Mouse (Mus musculus) hindbrain, embryonic 12.5 days (tissue): ENCODE measurements around the gene Rarb. TPM values are rescaled to one million over a fixed set of nuclear protein-coding genes. Genes with fewer than 3 reads are reported as not detected.

Experiments
- ATAC-seq: fragments of 200-750 bp; cut with Nextera tagmentation; 2 replicates; pipeline ENCODE4 v1.8.0; 2017; ENCODE audit warnings: moderate TSS enrichment; ENCODE audit not compliant: low FRiP score
- H3K27ac ChIP-seq: fragments of 300-500 bp; sonication (generic); 2 replicates; pipeline ENCODE4 v1.5.1; 2016; ENCODE audit warnings: mild to moderate bottlenecking
- H3K27me3 ChIP-seq: fragments of 300-500 bp; sonication (generic); 2 replicates; pipeline ENCODE4 v1.6.1; 2016; ENCODE audit warnings: mild to moderate bottlenecking
- H3K36me3 ChIP-seq: fragments of 300-500 bp; sonication (generic); 2 replicates; pipeline ENCODE4 v1.6.1; 2016; ENCODE audit warnings: mild to moderate bottlenecking
- H3K4me1 ChIP-seq: fragments of 300-500 bp; sonication (generic); 2 replicates; pipeline ENCODE4 v1.6.1; 2016
- H3K4me2 ChIP-seq: fragments of 300-500 bp; sonication (generic); replicated peaks from 2 replicates; pipeline ENCODE4 v1.6.1; 2016; ENCODE audit warnings: mild to moderate bottlenecking
- H3K4me3 ChIP-seq: fragments of 300-500 bp; sonication (generic); 2 replicates; pipeline ENCODE4 v1.5.1; 2016; ENCODE audit warnings: mild to moderate bottlenecking
- H3K9ac ChIP-seq: fragments of 300-500 bp; sonication (generic); 2 replicates; pipeline ENCODE4 v1.6.1; 2016; ENCODE audit warnings: mild to moderate bottlenecking, moderate library complexity
- H3K9me3 ChIP-seq: fragments of 300-500 bp; sonication (generic); replicated peaks from 2 replicates; pipeline ENCODE4 v1.6.1; 2016; ENCODE audit warnings: mild to moderate bottlenecking
- WGBS: fragments of 180-500 bp; shearing (Covaris S2); methylation state at CpG from one replicate; pipeline ENCODE4 v1.1.7; 2016; 5-methylcytosine and 5-hydroxymethylcytosine counted together
- polyA plus RNA-seq: library from polyadenylated mRNA; unstranded; fragments of >200 nt; fragmentation: Nextera tagmentation; extraction: Ambion mirVana; gene quantifications from 2 replicates; pipeline ENCODE4 v1.2.1, GENCODE M21; 2016

The Rarb gene
- polyA plus RNA-seq, 1 experiment from 2014 or later: 22.8 TPM

DNA sequence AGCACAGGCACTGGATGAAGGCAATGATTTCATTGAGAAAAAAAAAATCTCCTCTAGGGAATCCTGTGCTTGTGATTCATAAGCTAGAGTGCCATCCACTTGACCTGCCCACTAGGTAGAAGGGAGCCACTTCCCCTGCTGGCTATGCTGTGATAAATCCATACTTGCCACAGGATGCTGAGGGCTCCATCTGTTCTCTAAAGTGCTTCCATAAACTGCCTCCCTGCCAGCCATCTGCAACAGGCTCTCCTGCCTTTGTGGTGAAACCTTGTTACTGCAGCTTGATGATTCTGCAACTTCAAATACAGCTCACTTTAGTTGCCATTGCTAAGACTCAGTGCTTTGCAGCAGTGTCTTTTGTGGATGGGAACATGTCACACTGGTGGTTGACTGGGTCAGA is 213.5 kb downstream of the Rarb start:
- no peak overlapping the region for H3K27ac ChIP-seq
- no peak overlapping the region for H3K4me2 ChIP-seq
- no peaks in the 10 kb centered on the region for H3K9me3 ChIP-seq
- no peaks in the 10 kb centered on the region for H3K4me1 ChIP-seq
- no peaks in the 10 kb centered on the region for H3K27me3 ChIP-seq
- ATAC-seq: no peak
- no peaks in the 10 kb centered on the region for H3K36me3 ChIP-seq
- H3K9ac ChIP-seq: no peak overlapping the region
- no peak overlapping the region for H3K4me3 ChIP-seq

GRCm38 (mm10) chr14:16604469-16605064 is 214.4 kb downstream of the Rarb start:
- Histone ChIP-seq H3K27me3 (no peaks in the 10 kb centered on the region), H3K4me1 (no peaks in the 10 kb centered on the region), H3K36me3 (no peaks in the 10 kb centered on the region), H3K9ac (no peak overlapping the region), H3K4me2 (no peak overlapping the region), H3K27ac (no peak overlapping the region), H3K4me3 (no peak overlapping the region), H3K9me3 (no peaks in the 10 kb centered on the region)
- WGBS: 46% methylated on average over 8 of the region's 8 CpGs
- no peak for ATAC-seq

GRCm38 (mm10) chr14:16603040-16603590 is 215.8 kb downstream of the Rarb start:
- H3K27ac ChIP-seq: no peak overlapping the region
- H3K4me2 ChIP-seq: no peak overlapping the region
- ATAC-seq: no peak
- no peaks in the 10 kb centered on the region for H3K36me3 ChIP-seq
- no peaks in the 10 kb centered on the region for H3K27me3 ChIP-seq
- H3K4me1 ChIP-seq: peaks cover 2% of the 10 kb centered on the region
- no peaks in the 10 kb centered on the region for H3K9me3 ChIP-seq
- WGBS: 39% methylated on average over 5 of the region's 5 CpGs
- no peak overlapping the region for H3K9ac ChIP-seq
- no peak overlapping the region for H3K4me3 ChIP-seq

- H3K36me3 ChIP-seq: no peaks in the 10 kb centered on the region
- H3K27ac ChIP-seq: no peak overlapping the region
- H3K9me3 ChIP-seq: no peaks in the 10 kb centered on the region
- H3K4me3 ChIP-seq: no peak overlapping the region
- H3K4me2 ChIP-seq: no peak overlapping the region
- peaks cover 5% of the 10 kb centered on the region for H3K4me1 ChIP-seq
- H3K27me3 ChIP-seq: no peaks in the 10 kb centered on the region
- ATAC-seq: no peak
- no peak overlapping the region for H3K9ac ChIP-seq
- 83% methylated on average over 7 of the region's 7 CpGs for WGBS
Observed at GRCm38 (mm10) chr14:16599224-16599623, 219.7 kb downstream of the Rarb start.

DNA sequence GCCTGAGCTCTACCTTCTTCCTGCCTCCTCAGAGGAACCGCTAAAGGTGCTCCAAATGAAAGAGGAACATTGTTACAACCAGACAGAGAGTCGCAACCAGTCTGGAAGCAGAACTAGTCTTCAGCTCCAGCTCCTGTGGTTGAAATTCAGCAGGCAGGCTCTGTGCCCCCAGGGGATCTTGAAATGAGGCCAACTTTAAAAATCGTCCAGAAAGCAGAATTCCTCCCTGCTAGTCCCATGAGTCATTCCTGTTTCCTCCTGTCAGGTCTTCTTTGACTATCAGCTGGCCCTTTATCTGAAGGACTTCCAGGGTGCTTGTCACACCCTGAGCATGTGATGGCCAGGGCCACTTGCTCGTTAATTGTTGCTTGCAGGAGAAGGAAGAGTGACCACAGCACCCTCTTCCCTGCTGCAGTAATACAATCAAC is 220.9 kb downstream of the Rarb start:
- Histone ChIP-seq H3K4me1 (peaks cover 5% of the 10 kb centered on the region), H3K36me3 (no peaks in the 10 kb centered on the region), H3K4me2 (no peak overlapping the region), H3K27ac (peak overlapping the region; percentile 17; the same call in 1 of the 2 replicates), H3K4me3 (no peak overlapping the region), H3K27me3 (no peaks in the 10 kb centered on the region), H3K9me3 (no peaks in the 10 kb centered on the region), H3K9ac (no peak overlapping the region)
- 36% methylated on average over 4 of the region's 4 CpGs for WGBS
- no peak for ATAC-seq

DNA sequence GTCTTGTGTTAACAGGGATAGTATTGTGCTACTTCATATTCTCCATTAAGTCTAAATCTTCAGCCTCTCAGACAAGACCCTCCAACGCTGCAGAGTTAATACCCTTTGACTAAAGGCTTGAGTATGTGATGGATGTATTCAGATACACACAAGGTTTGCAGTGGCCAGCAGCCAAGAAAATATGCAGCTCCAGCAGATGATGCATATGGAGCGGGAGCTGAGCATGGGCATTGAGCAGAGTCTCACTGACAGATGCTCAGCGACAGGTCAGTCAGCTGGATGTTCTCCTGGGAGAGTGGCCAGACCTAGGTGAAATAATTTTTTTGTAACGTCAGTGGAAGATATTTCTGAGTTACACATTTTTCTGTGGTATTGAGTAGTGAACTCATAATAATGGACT is 229.8 kb downstream of the Rarb start:
- Histone ChIP-seq H3K36me3 (no peaks in the 10 kb centered on the region), H3K9me3 (no peaks in the 10 kb centered on the region), H3K9ac (no peak overlapping the region), H3K4me2 (no peak overlapping the region), H3K4me3 (no peak overlapping the region), H3K27me3 (no peaks in the 10 kb centered on the region), H3K27ac (no peak overlapping the region), H3K4me1 (no peaks in the 10 kb centered on the region)
- ATAC-seq: no peak
- WGBS: 72% methylated on average over 4 of the region's 4 CpGs

DNA sequence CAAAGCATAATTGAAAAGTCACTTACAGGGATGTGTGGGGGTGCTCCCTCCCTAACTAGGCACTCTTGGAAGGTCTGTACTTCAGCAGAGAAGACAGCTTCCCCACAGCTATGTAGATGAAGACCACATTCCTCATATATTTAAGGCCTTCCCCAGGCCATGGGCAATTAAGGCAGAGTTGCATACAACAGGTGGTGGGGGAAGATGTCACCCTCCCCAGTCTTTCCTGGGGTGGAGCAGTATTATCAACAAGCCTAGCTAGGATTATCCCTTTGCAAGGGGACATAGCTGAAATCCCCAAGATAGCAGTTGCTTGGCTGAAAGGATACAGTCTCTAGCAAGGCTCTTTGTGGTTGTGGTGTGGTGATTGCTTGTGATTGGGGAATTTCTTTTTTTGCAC is 240.9 kb downstream of the Rarb start:
- H3K4me2 ChIP-seq: no peak overlapping the region
- H3K4me1 ChIP-seq: 0 out of 2 replicates have a peak, but pooled peaks cover 3% of the 10 kb centered on the region
- H3K9ac ChIP-seq: no peak overlapping the region
- H3K36me3 ChIP-seq: no peaks in the 10 kb centered on the region
- no peak overlapping the region for H3K4me3 ChIP-seq
- no peak overlapping the region for H3K27ac ChIP-seq
- peaks cover 11% of the 10 kb centered on the region; the same call in 1 of the 2 replicates for H3K27me3 ChIP-seq
- H3K9me3 ChIP-seq: no peaks in the 10 kb centered on the region
- ATAC-seq: no peak

- no peak for ATAC-seq
- 22% methylated on average over 1 of the region's 1 CpGs for WGBS
- Histone ChIP-seq H3K4me1 (0 out of 2 replicates have a peak, but pooled peaks cover 7% of the 10 kb centered on the region), H3K4me2 (no peak overlapping the region), H3K4me3 (no peak overlapping the region), H3K36me3 (no peaks in the 10 kb centered on the region), H3K27ac (no peak overlapping the region), H3K27me3 (peaks cover 11% of the 10 kb centered on the region; the same call in 1 of the 2 replicates), H3K9me3 (no peaks in the 10 kb centered on the region), H3K9ac (no peak overlapping the region)
Observed at GRCm38 (mm10) chr14:16577049-16577448, 241.9 kb downstream of the Rarb start.

GRCm38 (mm10) chr14:16574925-16575721 is 243.8 kb downstream of the Rarb start:
- peak overlapping the region; percentile 87 for H3K4me2 ChIP-seq
- WGBS: under 1% methylated on average over 52 of the region's 52 CpGs
- H3K4me1 ChIP-seq: peaks cover 11% of the 10 kb centered on the region
- H3K27me3 ChIP-seq: peaks cover 11% of the 10 kb centered on the region; the same call in 1 of the 2 replicates
- peak overlapping the region; percentile 79 for H3K27ac ChIP-seq
- no peaks in the 10 kb centered on the region for H3K36me3 ChIP-seq
- H3K4me3 ChIP-seq: peak overlapping the region; percentile 55
- peak overlapping the region; percentile 68 for H3K9ac ChIP-seq
- no peaks in the 10 kb centered on the region for H3K9me3 ChIP-seq
- peak; percentile 94 for ATAC-seq

DNA sequence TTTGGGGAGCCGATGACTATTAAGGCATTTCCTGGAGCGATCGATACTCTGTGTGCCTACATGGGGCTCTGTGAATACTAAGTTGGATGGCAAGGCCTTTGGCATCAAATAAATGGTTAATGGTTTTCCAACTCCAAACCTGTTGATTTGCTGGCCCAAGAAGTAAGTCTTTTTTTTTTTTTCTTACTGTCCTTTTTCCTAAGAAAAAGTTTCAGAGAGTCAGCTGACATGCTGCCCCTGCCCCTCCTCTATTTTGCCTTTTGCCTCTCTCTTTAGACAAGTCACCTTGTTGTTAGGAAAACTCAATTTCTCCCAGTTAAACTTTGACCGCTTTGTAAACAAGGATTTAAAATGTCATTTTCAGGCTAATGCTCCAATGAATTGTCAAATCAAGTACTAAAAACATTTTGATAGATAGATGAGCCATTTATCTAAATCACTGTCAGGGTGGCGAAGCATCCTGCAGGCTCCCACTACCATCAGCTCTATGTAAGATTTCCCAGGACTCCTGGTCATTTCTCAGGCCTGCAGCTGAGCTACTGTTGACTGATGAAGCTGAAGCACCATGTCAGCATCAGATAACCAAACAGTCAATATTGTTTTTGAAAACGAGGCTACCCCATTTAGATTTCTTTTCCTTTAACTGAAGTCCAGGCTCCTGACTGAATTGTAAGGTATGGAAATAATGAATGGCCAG is 245.3 kb downstream of the Rarb start:
- Histone ChIP-seq H3K4me1 (peaks cover 15% of the 10 kb centered on the region), H3K9me3 (no peaks in the 10 kb centered on the region), H3K36me3 (no peaks in the 10 kb centered on the region), H3K27ac (no peak overlapping the region), H3K4me2 (peak overlapping the region; percentile 87), H3K4me3 (peak overlapping the region; percentile 55), H3K9ac (0 out of 2 replicates have a peak overlapping the region, but pooled peaks have one; percentile 68), H3K27me3 (peaks cover 14% of the 10 kb centered on the region; the same call in 1 of the 2 replicates)
- WGBS: 37% methylated on average over 6 of the region's 6 CpGs
- ATAC-seq: no peak

DNA sequence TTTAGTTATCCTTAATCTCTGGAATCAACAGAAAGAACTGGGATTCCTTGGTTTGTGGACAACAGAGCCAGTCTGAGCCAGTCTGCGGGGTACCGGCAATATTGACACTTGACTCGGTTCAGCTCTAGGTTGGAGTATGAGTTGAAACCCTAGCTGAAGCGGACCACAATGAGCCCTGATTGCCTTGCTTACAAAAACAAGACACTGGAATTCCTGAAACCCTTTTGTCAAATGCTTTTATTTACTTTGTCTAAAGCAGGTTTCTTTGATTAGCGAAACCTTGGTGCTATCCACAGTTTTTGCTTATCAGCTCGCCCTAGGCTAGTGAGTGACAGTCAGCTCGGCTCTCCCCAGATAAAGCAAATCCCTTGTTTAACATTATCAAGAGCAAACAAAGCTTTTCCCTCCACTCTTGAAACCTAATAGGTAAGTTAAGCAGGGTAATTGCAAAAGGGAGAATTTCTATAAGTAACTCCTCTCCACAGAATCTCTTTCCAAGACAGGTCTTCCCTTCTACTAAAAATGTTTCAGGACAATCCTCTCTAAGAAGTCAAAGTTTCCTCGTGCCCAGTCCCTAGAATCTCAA is 246.1 kb downstream of the Rarb start:
- peak overlapping the region; percentile 87 for H3K4me2 ChIP-seq
- 0 out of 2 replicates have a peak overlapping the region, but pooled peaks have one; percentile 36 for H3K9ac ChIP-seq
- H3K36me3 ChIP-seq: no peaks in the 10 kb centered on the region
- H3K4me3 ChIP-seq: peak overlapping the region; percentile 55
- ATAC-seq: no peak
- H3K27me3 ChIP-seq: peaks cover 14% of the 10 kb centered on the region; the same call in 1 of the 2 replicates
- peaks cover 15% of the 10 kb centered on the region for H3K4me1 ChIP-seq
- WGBS: 7% methylated on average over 8 of the region's 8 CpGs
- H3K9me3 ChIP-seq: no peaks in the 10 kb centered on the region
- H3K27ac ChIP-seq: no peak overlapping the region
